Comparison of ENCODE assay signal across 26 mouse cellular contexts in the genomic region with DNA sequence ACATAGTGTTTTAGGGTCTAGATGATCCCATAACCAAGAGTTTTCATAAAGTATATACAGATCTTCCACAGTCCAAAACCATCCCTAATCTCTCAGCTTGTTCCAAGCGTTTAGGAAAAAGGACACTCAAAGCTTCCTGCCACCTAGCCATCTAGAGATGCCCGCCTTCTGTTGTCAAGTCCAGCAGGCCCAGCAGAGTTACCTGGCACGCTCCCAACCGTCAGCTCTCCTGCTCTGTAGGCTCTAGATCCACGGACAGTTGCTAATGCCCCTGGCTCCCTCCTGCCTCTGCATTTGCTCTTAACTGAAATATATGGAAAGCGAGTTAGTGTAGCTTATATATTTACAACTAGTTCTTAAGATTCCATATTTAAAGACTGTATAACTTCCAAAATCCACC. TPM values are rescaled to one million over a fixed set of nuclear protein-coding genes. Genes with fewer than 3 reads are reported as not detected.
DNase-seq lines count a peak whose midpoint lies in the region; ATAC-seq and TF ChIP-seq lines count a peak whose summit lies in the region.
"Had no signal": no experiment of that assay in that cellular context is flagged by ENCODE, and none has a peak within 500 bp of the region (broad histone marks: within the 10 kb centered on the region; RNA-seq: fewer than 3 reads in every experiment).

No protein-coding gene starts in this region.

- H3K4me1 ChIP-seq in cerebellum, adult 2 months (ENCODE audit: control insufficient read depth, insufficient read depth, low read length), result peaks cover 15% of the 10 kb centered on the region
- H3K4me1 ChIP-seq: hindbrain, embryonic 13.5 days; midbrain, embryonic 13.5 days; neural tube, embryonic 13.5 days had no signal

- no peak for ATAC-seq in cerebellum, adult (ENCODE audit: insufficient number of reproducible peaks, low FRiP score, low TSS enrichment)
- no peak for ATAC-seq in frontal cortex, adult (ENCODE audit: low TSS enrichment)
- ATAC-seq: inflammation-experienced regulatory T-cells, adult 6 months; midbrain, embryonic 13.5 days; Patski had no signal

- DNase-seq in cerebellum, adult 18-20 months, result peak; percentile 74 to 79
- peak; percentile 74 to 77 for DNase-seq in kidney, postnatal 25 days
- no peak for DNase-seq in kidney, adult 9 months
- DNase-seq in cerebellum, adult 2 months, result peak; percentile 69 to 80
- DNase-seq in cerebellum, postnatal 14 days, result peak; percentile 87 to 88
- DNase-seq in right cerebral cortex, postnatal 4 days, result no peak
- DNase-seq: adrenal gland, postnatal 10 days; gastrocnemius, postnatal 25 days; heart, adult 11 months; heart, postnatal 4 days; layer of hippocampus, postnatal 36 days; liver; lung, adult 2 months; lung, postnatal 10 days; thymus, postnatal 4 days had no signal

- H3K4me3 ChIP-seq in cerebellum, adult 2 months (replicated peaks; ENCODE audit: insufficient read depth, low read depth, low read length), result no peak overlapping the region
- H3K4me3 ChIP-seq: erythroblast, embryonic 14.5 days; heart, embryonic 10.5 days; hindbrain, embryonic 13.5 days; midbrain, embryonic 13.5 days; neural tube, embryonic 13.5 days had no signal

- no peak for TF ChIP-seq CTCF in cerebellum, adult 2 months (IDR thresholded peaks at IDR 0.05; ENCODE audit: borderline replicate concordance, insufficient read depth, low read depth, low read length)

- H3K27ac ChIP-seq in cerebellum, adult 2 months (ENCODE audit: insufficient read depth, low read length), result no peak overlapping the region
- H3K27ac ChIP-seq: hindbrain, embryonic 13.5 days; liver, embryonic 14.5 days; macrophage; midbrain, embryonic 13.5 days; neural tube, embryonic 13.5 days had no signal

- TF ChIP-seq POLR2A in cerebellum, adult 2 months (IDR thresholded peaks at IDR 0.05; ENCODE audit: borderline replicate concordance, insufficient read depth, low read length), result no peak

- 12% methylated on average over 6 of the region's 6 CpGs for WGBS in cerebellum, adult 2 months

- H3K27me3 ChIP-seq in cerebellum, adult 2 months (ENCODE audit: control insufficient read depth, insufficient read depth, low read length), result no peaks in the 10 kb centered on the region
- H3K27me3 ChIP-seq: hindbrain, embryonic 13.5 days; midbrain, embryonic 13.5 days; neural tube, embryonic 13.5 days; Patski had no signal

RNA-seq across cellular contexts. Expression of a gene that starts 12.2 kb away (rescaled TPM):
- polyA plus RNA-seq in cerebellum, adult 2 months (2012; rRNA removed), result 111 and 115 TPM in 2 replicates

RNA-seq across cellular contexts. Expression of a gene that starts 13.9 kb away (rescaled TPM):
- polyA plus RNA-seq in cerebellum, adult 2 months (2012; rRNA removed), result 193 and 200 TPM in 2 replicates

RNA-seq across cellular contexts. Expression of a gene that starts 14.1 kb away (rescaled TPM):
- 40.2 and 41.9 TPM in 2 replicates for polyA plus RNA-seq in cerebellum, adult 2 months (2012; rRNA removed)

RNA-seq across cellular contexts. Expression of a gene that starts 16.7 kb away (rescaled TPM):
- 5.7 and 6.0 TPM in 2 replicates for polyA plus RNA-seq in cerebellum, adult 2 months (2012; rRNA removed)

RNA-seq across cellular contexts. Expression of a gene that starts 32.1 kb away (rescaled TPM):
- 14.0 and 16.5 TPM in 2 replicates for polyA plus RNA-seq in cerebellum, adult 2 months (2012; rRNA removed)

Comparison
In these comparisons a context has a peak if more than half of its experiments do, and no peak if none do; other contexts are left out.
1. DNase-seq: peak in cerebellum, adult 18-20 months (2 of 2), kidney, postnatal 25 days (2 of 2), cerebellum, adult 2 months (2 of 2) and cerebellum, postnatal 14 days (2 of 2); none in kidney, adult 9 months (single experiment) and right cerebral cortex, postnatal 4 days (single experiment).